In the genomic region with DNA sequence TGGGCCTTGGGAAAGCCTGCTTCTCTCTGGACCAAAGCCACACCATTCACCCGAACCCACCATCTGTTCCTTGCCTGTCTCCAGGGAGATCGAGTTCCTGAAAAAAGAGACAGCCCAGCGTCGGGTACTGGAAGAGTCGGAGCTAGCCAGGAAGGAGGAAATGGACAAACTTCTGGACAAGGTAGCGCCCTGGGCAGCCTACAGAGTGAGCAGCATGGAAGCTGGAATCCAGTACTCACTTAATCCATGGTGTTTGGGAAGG, we compare ENCODE assay signal across 12 mouse cellular contexts. TPM values are rescaled to one million over a fixed set of nuclear protein-coding genes. Genes with fewer than 3 reads are reported as not detected.
A peak's percentile ranks its signal among the peaks of the same experiment; 100 is the strongest.
DNase-seq lines count a peak whose midpoint lies in the region; ATAC-seq and TF ChIP-seq lines count a peak whose summit lies in the region.
"Had no signal": no experiment of that assay in that cellular context is flagged by ENCODE, and none has a peak within 500 bp of the region (broad histone marks: within the 10 kb centered on the region; RNA-seq: fewer than 3 reads in every experiment).

No protein-coding gene starts in this region.

- no peak overlapping the region for H3K4me3 ChIP-seq in cerebellum, adult 2 months (replicated peaks; ENCODE audit: insufficient read depth, low read depth, low read length)
- H3K4me3 ChIP-seq in hindbrain, embryonic 12.5 days, result no peak overlapping the region
- no peak overlapping the region for H3K4me3 ChIP-seq in hindbrain, embryonic 16.5 days (ENCODE audit: low read length)
- no peak overlapping the region for H3K4me3 ChIP-seq in limb, embryonic 15.5 days
- H3K4me3 ChIP-seq: intestine, embryonic 15.5 days had no signal

- no peaks in the 10 kb centered on the region for H3K9me3 ChIP-seq in hindbrain, embryonic 12.5 days (replicated peaks)
- no peaks in the 10 kb centered on the region for H3K9me3 ChIP-seq in hindbrain, embryonic 16.5 days (ENCODE audit: control insufficient read depth, low read length)
- no peaks in the 10 kb centered on the region for H3K9me3 ChIP-seq in limb, embryonic 15.5 days
- H3K9me3 ChIP-seq: intestine, embryonic 15.5 days had no signal

- TF ChIP-seq CTCF in cerebellum, adult 2 months (IDR thresholded peaks at IDR 0.05; ENCODE audit: borderline replicate concordance, insufficient read depth, low read depth, low read length), result no peak

- 8% methylated on average over 6 of the region's 6 CpGs for WGBS in cerebellum, adult 2 months
- 57% methylated on average over 6 of the region's 6 CpGs for WGBS in hindbrain, embryonic 12.5 days
- WGBS in hindbrain, embryonic 16.5 days, result 54% methylated on average over 6 of the region's 6 CpGs
- 53% methylated on average over 6 of the region's 6 CpGs for WGBS in limb, embryonic 15.5 days

- peaks cover 48% of the 10 kb centered on the region for H3K36me3 ChIP-seq in hindbrain, embryonic 12.5 days
- H3K36me3 ChIP-seq in hindbrain, embryonic 16.5 days (ENCODE audit: control insufficient read depth, insufficient read depth, low read length), result peaks cover 42% of the 10 kb centered on the region
- H3K36me3 ChIP-seq in limb, embryonic 15.5 days, result peaks cover 59% of the 10 kb centered on the region

- peak in 1 of 2 experiments; percentile 66 for DNase-seq in cerebellum, adult 2 months
- peak; percentile 66 for DNase-seq in brain, adult 2 months (ENCODE audit: low read depth, low spot score)
- no peak for DNase-seq in retina, postnatal 1 day
- no peak for DNase-seq in testis, postnatal 10 days (ENCODE audit: low spot score)
- DNase-seq: cerebellum, postnatal 36 days had no signal

- H3K9ac ChIP-seq in hindbrain, embryonic 12.5 days, result 0 out of 2 replicates have a peak overlapping the region, but pooled peaks have one; percentile 43
- no peak overlapping the region for H3K9ac ChIP-seq in hindbrain, embryonic 16.5 days (ENCODE audit: low read depth, low read length)
- no peak overlapping the region for H3K9ac ChIP-seq in limb, embryonic 15.5 days
- H3K9ac ChIP-seq: intestine, embryonic 15.5 days had no signal

- H3K4me2 ChIP-seq in hindbrain, embryonic 12.5 days (replicated peaks), result no peak overlapping the region
- H3K4me2 ChIP-seq in hindbrain, embryonic 16.5 days (ENCODE audit: low read length), result no peak overlapping the region
- H3K4me2 ChIP-seq in limb, embryonic 15.5 days, result no peak overlapping the region
- H3K4me2 ChIP-seq: intestine, embryonic 15.5 days had no signal

- ATAC-seq in cerebellum, adult (ENCODE audit: insufficient number of reproducible peaks, low FRiP score, low TSS enrichment), result no peak
- ATAC-seq in hindbrain, embryonic 12.5 days (ENCODE audit: low FRiP score), result no peak
- ATAC-seq in hindbrain, embryonic 16.5 days, result no peak
- ATAC-seq in limb, embryonic 15.5 days (ENCODE audit: insufficient number of reproducible peaks, low FRiP score, low TSS enrichment, low read depth), result no peak
- ATAC-seq: intestine, embryonic 15.5 days had no signal

- peak overlapping the region; percentile 20; the same call in 1 of the 2 replicates for H3K27ac ChIP-seq in cerebellum, adult 2 months (ENCODE audit: insufficient read depth, low read length)
- H3K27ac ChIP-seq in hindbrain, embryonic 12.5 days, result peak overlapping the region; percentile 60
- no peak overlapping the region for H3K27ac ChIP-seq in hindbrain, embryonic 16.5 days (ENCODE audit: low read depth, low read length)
- H3K27ac ChIP-seq in limb, embryonic 15.5 days, result peak overlapping the region; percentile 3; the same call in 1 of the 2 replicates
- H3K27ac ChIP-seq: intestine, embryonic 15.5 days had no signal

- peaks cover 50% of the 10 kb centered on the region for H3K4me1 ChIP-seq in cerebellum, adult 2 months (ENCODE audit: control insufficient read depth, insufficient read depth, low read length)
- H3K4me1 ChIP-seq in hindbrain, embryonic 12.5 days, result peaks cover 55% of the 10 kb centered on the region
- H3K4me1 ChIP-seq in hindbrain, embryonic 16.5 days (ENCODE audit: control insufficient read depth, insufficient read depth, low read depth, low read length), result peaks cover 38% of the 10 kb centered on the region
- peaks cover 44% of the 10 kb centered on the region for H3K4me1 ChIP-seq in limb, embryonic 15.5 days

- no peak for TF ChIP-seq POLR2A in cerebellum, adult 2 months (IDR thresholded peaks at IDR 0.05; ENCODE audit: borderline replicate concordance, insufficient read depth, low read length)

- H3K27me3 ChIP-seq in cerebellum, adult 2 months (ENCODE audit: control insufficient read depth, insufficient read depth, low read length), result no peaks in the 10 kb centered on the region
- H3K27me3 ChIP-seq in hindbrain, embryonic 12.5 days, result no peaks in the 10 kb centered on the region
- no peaks in the 10 kb centered on the region for H3K27me3 ChIP-seq in hindbrain, embryonic 16.5 days (replicated peaks; ENCODE audit: control insufficient read depth, insufficient read depth, low read length)
- no peaks in the 10 kb centered on the region for H3K27me3 ChIP-seq in limb, embryonic 15.5 days
- H3K27me3 ChIP-seq: intestine, embryonic 15.5 days had no signal

RNA-seq across cellular contexts. Expression of a gene that starts 4.8 kb away (rescaled TPM):
- 80.7 and 89.4 TPM in 2 replicates for polyA plus RNA-seq in cerebellum, adult 2 months (2012; rRNA removed)
- polyA plus RNA-seq in hindbrain, embryonic 12.5 days (2016; fragmentation: Nextera tagmentation; extraction: Ambion mirVana), result 94.6 and 106 TPM in 2 replicates
- 160 and 181 TPM in 2 replicates for polyA plus RNA-seq in hindbrain, embryonic 16.5 days (2015; fragmentation: Nextera tagmentation; extraction: Ambion mirVana)
- polyA plus RNA-seq in limb, embryonic 15.5 days (2015; fragmentation: Nextera tagmentation; extraction: Ambion mirVana), result 21.4 and 25.1 TPM in 2 replicates

RNA-seq across cellular contexts. Expression of a gene that starts 14.0 kb away (rescaled TPM):
- polyA plus RNA-seq in cerebellum, adult 2 months (2012; rRNA removed), result 149 and 153 TPM in 2 replicates
- 16.8 and 18.5 TPM in 2 replicates for polyA plus RNA-seq in hindbrain, embryonic 12.5 days (2016; fragmentation: Nextera tagmentation; extraction: Ambion mirVana)
- polyA plus RNA-seq in hindbrain, embryonic 16.5 days (2015; fragmentation: Nextera tagmentation; extraction: Ambion mirVana), result 17.8 and 18.8 TPM in 2 replicates
- 9.7 and 9.9 TPM in 2 replicates for polyA plus RNA-seq in limb, embryonic 15.5 days (2015; fragmentation: Nextera tagmentation; extraction: Ambion mirVana)

RNA-seq across cellular contexts. Expression of a gene that starts 28.7 kb away (rescaled TPM):
- 1.9 and 3.9 TPM in 2 replicates for polyA plus RNA-seq in cerebellum, adult 2 months (2012; rRNA removed)
- 0.43 and 1.5 TPM in 2 replicates for polyA plus RNA-seq in hindbrain, embryonic 12.5 days (2016; fragmentation: Nextera tagmentation; extraction: Ambion mirVana)
- 0.24 and 1.3 TPM in 2 replicates for polyA plus RNA-seq in hindbrain, embryonic 16.5 days (2015; fragmentation: Nextera tagmentation; extraction: Ambion mirVana)
- 7.5 and 18.9 TPM in 2 replicates for polyA plus RNA-seq in limb, embryonic 15.5 days (2015; fragmentation: Nextera tagmentation; extraction: Ambion mirVana)
- polyA plus RNA-seq: intestine, embryonic 15.5 days had no signal

RNA-seq across cellular contexts. Expression of a gene that starts 36.3 kb away (rescaled TPM):
- 219 and 247 TPM in 2 replicates for polyA plus RNA-seq in cerebellum, adult 2 months (2012; rRNA removed)
- 22.5 and 25.6 TPM in 2 replicates for polyA plus RNA-seq in hindbrain, embryonic 12.5 days (2016; fragmentation: Nextera tagmentation; extraction: Ambion mirVana)
- 34.6 and 42.1 TPM in 2 replicates for polyA plus RNA-seq in hindbrain, embryonic 16.5 days (2015; fragmentation: Nextera tagmentation; extraction: Ambion mirVana)
- 33.4 and 42.9 TPM in 2 replicates for polyA plus RNA-seq in limb, embryonic 15.5 days (2015; fragmentation: Nextera tagmentation; extraction: Ambion mirVana)

RNA-seq across cellular contexts. Expression of a gene that starts 37.5 kb away (rescaled TPM):
- polyA plus RNA-seq in cerebellum, adult 2 months (2012; rRNA removed), result not detected in 2 replicates
- polyA plus RNA-seq in hindbrain, embryonic 12.5 days (2016; fragmentation: Nextera tagmentation; extraction: Ambion mirVana), result not detected in 2 replicates
- not detected in 2 replicates for polyA plus RNA-seq in hindbrain, embryonic 16.5 days (2015; fragmentation: Nextera tagmentation; extraction: Ambion mirVana)
- 0.42 TPM in 1 of 2 replicates, not detected in the other for polyA plus RNA-seq in limb, embryonic 15.5 days (2015; fragmentation: Nextera tagmentation; extraction: Ambion mirVana)
- polyA plus RNA-seq: intestine, embryonic 15.5 days; large intestine, adult 2 months; liver, embryonic 16.5 days had no signal
